Mouse (Mus musculus): Measurements from ENCODE around the gene Prrg3.

GRCm38 (mm10) chrX:71981322-71981721 lies 18.9 kb downstream of the Prrg3 start:
- TF ChIP-seq EP300 (IDR thresholded peaks at IDR 0.05; ENCODE audit: insufficient read depth, low read depth, low read length), result no peak
- TF ChIP-seq POLR2A (IDR thresholded peaks at IDR 0.05; ENCODE audit: insufficient read depth, low read depth, low read length), result no peak
